Mouse (Mus musculus) CD8-positive naive resting alpha-beta T cell, adult 2 months (primary cell): Measurements from ENCODE around the gene Slc48a1.

Experiments used
- DNase-seq, 2 experiments: peaks; one replicate each; pipeline ENCODE4 v3.0.0; 2022; ENCODE audit warnings: low read depth in 2 of 2, low spot score in 2 of 2

The Slc48a1 gene

DNA sequence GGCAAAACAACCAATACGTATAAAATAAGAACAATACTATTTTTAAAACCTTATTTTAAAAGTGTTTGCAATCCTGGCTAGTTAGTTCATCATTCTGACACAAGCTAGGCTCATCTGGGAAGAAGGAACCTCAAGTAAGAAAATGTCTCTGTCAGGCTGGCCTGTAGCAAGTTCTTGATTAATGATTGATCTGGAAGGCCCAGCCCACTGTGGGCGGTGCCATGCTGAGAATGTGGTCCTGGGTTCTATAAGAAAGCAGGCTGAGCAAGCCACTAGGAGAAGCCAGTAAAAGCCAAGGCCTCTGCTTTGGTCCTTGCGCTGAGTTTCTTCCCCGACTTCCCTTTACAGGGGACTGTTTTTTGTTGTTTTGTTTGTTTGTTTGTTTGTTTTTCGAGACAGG lies 25.8 kb upstream of the Slc48a1 start:
- DNase-seq: no peak

DNA sequence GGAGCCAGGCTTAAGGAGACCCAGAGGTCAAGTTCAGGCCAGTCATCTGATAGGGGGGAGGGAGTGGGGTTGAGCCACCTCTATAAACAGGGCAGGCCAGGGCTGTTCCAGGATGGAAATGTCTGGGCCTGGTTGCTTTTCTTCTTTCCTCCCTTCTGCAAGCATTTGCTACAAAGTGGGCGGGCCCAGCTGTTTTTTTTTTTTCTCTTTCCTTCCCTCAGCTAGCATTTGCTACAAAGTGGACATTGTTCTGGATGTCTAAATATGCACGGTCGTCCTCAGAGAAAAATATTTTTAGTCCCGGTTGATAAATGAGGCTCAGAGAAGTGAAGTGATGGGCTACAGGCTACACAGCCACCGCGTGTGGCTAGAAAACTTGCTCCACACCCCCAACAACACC lies 23.8 kb upstream of the Slc48a1 start:
- no peak for DNase-seq

DNA sequence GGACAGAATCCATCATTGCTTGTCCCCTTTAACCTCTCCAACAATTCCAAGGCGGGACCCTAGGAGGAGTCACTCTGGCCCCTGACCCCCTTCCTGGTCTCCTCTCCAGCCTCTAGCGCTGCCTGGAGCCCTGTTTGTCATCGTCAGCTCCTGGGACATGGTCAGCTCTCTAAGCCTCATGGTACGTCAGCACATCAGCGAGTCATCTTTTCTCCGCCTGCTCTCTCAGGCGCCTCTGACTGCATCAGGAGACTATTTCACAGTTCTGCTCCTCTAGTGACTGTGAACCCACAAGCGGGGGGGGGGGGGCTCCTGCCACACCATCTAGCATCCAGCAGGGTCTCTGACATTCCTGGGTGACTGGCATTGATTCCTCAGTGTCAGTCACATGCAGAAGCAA lies 23.0 kb upstream of the Slc48a1 start:
- DNase-seq: no peak

DNA sequence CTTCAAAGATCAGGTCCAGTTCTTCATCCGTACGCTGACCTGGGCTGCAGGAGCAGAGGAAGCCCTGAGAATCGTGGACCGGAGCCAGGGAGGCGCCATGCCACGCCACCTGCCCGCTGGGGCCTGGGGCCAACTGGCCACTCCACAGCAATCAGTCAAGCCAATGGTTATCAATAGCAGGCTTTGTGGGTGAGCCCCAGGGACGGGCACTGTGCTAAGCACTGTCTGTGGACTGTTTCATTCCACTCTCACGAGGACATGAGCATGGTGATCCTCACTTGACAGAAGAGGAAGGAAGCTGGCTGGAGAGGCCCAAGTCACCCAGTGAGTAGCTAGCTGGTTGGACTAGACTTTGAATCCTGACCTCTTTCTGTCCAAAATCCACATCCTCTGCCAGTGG lies 18.3 kb upstream of the Slc48a1 start:
- no peak for DNase-seq

DNA sequence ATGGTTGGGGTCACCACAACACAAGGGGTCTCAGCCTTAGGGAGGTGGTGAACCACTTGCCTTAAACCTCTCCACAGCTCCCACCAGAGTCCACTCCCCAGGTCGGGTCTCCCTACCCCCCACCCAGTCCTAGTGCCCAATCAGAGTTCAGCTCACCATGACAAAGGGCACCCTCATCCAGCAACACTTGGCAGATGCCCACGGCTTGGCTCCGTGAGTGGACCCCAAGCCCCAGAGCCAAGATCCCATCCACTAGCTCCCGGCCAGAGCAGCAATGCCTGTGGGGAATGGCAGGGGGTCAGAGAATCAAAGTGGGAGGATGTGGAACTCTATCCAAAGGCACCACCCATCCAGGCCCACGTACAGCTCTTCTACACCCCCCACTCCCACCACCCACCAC lies 17.4 kb upstream of the Slc48a1 start:
- DNase-seq: no peak

DNA sequence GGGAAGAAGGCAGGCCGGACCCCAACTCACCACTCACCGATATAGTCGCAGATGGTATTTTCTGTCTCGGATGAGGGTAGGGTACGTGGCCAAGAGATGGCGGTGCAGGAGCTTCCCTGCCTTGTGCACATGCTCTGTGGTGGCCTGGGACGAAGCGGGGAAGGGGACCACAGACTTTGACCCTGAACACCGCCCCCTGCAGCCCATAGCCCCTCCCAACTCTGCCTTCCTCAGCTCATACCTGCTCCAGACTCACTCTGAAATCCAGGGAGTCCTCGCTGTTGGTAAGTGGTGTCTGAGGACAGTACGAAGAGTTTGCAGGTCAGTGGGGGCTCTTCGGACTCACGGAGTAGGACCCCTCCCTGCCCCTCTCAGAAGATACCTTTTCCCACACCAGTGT lies 16.9 kb upstream of the Slc48a1 start:
- DNase-seq: no peak

DNA sequence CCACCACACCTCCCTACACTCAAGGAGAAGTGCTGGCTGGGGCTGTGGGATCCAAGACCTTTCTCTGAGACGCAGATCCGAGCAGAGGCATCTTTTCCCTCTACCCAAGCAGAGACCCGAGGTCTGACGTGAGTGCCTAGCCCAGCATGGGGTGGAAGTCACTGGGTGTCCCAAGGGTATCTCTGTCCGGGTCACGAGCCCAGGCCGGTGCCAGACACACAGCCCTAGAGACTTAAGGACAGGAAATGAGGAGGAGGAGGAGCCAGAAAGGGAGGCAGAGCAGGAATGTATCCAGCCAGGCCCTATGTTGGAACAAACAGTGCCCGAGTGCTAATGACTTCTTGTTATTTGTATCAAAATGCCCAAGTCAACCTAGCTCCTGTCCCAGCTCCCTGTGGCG lies 15.6 kb upstream of the Slc48a1 start:
- no peak for DNase-seq

DNA sequence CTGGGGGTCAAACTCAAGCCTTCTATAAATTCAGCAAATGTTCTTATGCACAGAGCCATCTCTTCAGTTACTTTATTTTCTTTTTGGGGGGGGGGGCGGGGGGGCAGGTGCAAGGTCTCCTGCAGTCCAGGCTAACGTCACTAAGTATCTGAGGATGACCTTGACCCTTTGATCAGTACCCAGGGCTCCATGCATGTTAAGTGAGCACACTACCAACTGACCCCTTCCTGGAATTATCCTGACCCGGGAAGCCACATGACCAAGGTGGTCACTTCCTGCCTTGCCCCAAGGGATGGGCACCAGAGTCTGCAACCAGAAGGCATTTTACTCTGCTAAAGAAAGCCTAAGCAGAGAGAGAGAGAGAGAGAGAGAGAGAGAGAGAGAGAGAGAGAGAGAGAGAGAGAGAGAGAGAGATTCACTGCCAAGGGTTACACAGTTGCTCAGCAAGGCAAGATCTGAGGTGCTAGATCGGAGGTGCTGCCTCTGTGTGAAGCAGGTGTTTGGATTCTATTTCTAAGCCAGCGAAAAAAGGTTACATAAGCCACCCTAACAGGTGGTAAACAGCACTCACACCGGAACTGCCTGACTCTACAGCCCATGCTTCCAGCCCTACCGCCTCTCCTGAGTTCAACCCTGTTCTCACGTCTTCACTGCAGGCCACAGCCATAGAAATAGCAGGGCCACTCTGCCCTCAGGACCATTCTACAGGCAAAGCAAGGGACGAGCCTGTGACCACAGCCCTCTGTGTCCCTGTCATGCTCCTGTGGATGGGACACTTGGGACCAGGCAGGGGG lies 14.9 kb upstream of the Slc48a1 start:
- DNase-seq: no peak

DNA sequence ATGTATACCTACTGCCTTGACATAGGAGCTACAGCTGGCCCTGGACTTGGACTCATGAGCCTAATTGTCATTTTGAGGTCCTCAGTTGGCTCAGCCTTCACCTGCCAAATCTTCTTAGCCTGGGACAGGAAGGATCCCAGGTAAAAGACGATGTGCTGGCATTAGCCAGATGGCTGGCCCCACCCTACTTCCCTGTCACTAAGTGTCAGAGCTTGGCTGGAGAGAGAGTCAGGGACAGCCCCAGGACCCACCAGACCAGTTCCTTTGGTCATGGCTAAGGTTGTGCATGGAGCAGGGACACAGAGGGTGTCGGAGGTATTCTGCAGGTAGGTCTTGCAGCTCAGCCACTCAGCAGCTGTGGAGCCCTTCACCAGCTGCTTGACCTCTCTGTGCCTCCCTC lies 13.8 kb upstream of the Slc48a1 start:
- DNase-seq: no peak

DNA sequence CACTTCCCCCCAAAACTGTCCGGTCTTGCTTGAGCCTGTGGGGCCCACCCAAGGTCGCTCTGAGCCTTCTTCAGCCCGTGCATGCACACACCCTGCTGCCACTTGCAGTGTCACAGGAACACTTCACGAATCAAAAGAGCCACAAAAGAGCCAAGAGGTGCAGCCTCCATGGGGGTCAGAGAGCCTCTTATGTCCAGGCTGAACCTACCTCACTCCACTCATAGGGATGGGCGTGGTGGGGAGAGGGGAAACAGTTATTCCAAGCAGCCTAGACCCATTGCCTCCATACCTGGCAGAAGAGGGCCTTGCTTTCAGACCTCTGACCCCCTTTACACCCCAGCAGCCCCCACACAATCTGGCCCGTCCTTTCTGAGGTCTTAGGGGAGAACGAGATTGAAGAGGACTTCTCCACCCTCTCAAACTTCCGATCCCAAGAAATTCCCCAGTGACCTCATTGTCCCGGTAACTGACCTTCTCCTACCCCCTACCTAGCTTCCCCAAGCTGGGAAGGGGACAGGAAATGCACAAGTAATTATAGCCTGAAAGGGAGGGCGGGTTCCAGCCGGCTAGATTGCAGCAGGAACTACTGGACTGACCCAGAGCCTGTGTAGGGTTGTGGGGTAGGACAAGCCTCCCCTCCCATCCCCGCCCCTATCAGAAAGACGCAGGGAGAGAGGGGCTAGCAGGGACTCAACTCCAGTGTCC lies 13.1 kb upstream of the Slc48a1 start:
- no peak for DNase-seq

DNA sequence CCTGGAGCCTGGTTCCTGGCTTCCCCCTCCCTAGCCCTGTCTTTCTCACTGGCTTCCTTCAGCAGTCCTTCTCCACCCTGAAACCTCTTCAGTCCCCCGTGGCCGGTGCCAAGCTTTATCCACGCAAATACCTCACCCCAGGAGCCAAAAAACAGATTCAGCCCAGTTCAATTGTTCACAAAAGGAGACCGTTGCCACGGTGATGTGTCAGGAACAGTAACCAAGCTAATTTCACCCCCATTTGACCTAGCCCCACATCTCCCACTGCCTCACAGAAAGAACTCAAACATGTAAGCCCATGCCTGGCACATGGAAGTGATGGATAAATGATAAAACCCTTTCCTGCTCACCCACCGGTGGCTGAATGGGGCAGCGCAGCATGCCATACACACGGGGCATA lies 12.1 kb upstream of the Slc48a1 start:
- DNase-seq: no peak

DNA sequence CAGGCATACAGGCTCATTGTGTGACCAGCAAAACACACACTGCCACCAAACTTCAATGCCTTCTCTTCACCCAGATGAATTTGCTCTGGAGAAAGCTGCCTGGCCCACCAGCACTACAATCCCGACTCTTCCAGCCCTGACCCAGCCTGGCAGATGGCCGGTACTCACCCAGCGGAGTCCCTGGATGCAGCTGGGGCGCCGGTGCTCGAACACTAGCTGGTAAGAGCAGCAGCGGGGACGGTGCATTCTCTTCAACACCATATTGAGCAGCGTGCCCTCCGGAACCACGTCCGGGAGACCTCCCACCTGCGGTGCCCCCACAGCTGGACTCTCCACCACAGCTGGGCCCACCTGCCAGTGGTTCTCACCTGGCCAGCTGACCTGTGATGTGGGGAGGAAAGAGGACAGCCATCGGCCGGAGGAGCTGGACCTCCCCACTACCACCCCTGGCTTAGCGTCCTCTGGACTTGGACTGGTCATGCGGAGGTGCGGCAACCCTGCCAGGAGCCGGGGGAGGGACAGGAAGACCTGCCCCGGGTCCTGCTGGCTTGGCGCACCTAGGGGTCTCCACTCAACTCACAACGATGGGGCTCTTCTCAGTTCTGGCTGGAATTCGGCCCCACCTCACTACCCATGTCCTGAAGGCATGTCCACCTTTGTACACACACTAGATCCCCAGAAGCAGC lies 11.6 kb upstream of the Slc48a1 start:
- no peak for DNase-seq

DNA sequence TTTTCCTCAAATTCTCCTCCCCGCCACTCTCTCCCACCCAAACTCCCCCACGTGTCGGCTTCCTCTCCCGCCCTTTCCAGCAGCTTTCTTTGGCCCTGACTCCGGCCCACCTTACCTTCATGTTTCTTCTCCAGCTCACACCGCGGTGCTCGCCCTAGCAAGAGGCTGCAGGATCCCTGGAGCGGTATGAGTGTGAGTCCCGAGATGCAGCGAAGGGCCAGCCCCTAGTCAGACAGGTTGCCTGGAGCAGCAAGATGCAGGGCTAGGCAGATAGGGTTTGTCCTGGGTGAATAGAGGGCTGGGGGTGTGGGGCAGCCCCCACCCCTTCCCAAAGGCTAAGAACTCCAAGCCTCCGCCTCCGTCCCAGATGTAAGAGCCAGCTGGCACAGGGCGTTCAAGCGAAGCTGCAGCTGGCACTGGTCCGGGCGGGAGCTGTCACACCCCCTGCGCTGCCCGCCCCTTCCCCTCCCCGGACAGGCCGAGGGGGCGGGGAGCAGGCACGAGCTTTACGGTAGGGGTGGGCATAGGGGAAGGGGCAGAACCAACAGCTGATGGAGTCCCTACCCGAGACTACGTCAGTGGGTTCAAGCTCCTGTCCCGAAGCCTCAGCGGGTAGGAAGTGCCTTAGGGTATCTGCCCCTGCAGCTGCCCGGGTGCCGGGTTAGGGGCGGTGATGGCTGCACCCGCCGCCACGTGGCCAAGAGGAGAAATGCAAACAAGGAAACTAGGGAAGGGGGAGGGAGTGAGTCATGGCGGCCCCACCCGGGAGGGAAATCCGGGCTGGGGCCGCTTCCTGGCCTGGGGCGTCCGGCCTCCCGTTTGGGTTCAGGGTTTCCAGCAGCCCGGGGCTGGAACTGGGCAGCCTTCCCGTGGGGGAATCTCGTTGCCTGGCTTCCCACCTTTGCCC lies 10.8 kb upstream of the Slc48a1 start, which contains the start of gene Rapgef3:
TSS of gene Rapgef3 (minus strand) at position 693 of the 907 bp plus-strand sequence.
- DNase-seq: peak; percentile 63 to 71

DNA sequence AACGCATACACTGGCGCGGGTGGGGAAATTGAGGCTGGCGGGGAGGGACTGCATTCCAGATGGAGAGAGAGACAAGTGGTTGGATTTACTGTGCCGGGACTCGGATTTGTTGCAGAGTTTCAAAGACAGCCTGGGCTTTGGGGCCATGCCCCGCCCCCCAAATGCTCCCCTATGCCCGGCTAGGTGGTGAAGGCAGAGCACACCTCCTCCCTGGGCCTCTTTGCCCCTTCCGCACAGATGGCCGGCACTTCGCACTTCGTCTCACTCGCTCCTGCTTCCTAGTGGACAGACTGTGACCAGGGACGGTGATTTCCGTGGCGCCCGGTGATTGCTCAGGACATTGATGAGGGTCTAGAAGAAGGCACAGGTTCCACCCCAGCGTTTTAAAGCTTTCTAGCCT lies 10.1 kb upstream of the Slc48a1 start:
- DNase-seq: no peak

DNA sequence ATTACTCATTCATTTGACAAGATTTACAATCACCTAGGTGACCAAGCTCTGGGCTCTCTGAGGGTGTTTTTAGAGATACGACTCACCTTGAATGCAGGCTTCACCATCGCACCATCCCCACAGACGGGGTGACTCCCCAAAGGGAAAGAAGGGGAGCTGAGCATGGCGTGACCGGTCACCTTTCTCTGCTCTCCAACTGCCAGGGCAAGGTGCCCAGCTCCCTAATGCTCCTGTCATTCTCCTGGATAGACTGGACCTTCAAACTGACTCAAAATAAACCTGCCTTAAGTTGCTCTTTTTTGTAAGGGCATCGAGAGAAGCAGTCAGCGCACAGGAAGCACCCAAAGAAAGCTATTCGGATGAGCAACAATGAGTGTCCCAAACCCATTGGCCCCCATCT lies 8.0 kb upstream of the Slc48a1 start:
- no peak for DNase-seq

DNA sequence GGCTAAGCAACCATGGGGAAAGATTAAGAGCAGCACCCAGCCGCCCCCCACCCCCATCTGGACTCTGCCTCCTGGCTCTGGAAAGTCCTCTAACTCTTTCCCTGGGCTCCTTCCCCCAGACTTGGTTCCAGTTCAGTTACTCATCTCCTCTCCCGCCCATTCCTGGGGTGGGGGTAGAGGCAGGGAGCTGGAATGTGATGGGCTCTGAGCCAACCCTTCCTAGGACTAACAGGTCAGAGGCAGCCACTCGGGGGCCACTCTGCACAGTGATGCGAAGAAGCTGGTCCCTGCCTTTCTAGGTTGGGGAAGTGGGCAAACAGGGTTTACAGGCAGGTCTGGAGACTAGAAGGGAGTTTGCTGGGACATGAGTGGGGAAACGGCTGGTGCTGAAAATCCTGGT lies 5.2 kb upstream of the Slc48a1 start:
- no peak for DNase-seq

DNA sequence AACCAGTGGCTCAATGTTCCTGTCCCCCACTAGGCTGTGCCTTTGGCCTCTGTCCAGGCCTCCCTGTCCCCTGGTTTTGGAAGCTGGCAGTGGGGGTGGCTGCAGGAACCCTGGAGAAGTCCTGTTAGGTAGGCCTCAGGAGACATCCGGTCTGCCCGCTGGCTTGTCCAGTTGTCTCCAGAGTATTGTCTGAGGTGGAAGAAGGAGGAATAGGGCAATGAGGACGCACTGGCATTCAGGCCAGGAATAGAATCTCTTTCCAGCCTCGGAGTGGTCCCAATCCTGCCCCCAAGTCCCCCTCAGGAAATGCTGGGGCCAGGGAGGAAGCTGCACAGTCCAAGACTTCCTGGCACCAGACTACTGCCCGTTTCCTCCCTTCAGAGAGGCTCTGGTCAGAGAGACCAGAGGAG lies 4.4 kb upstream of the Slc48a1 start:
- DNase-seq: no peak

DNA sequence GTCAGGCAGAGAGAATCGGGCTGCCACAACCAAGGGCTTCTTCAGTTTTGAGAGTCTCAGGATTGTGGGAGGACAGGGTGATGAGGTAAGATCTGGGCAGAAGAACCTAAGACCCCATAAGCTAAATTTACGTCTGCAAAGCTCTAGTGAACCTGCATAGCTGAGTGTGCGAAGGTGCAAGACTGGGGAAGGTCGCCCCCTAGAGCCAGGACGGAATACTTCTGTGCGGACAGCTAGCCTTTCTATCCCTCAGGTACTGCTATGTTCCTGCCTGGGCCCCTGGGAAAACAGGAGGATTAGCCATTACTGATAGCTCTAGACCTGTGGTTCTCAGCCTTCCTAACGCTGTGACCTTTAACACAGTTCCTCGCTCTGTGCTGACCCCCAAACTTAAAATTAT lies 1.8 kb upstream of the Slc48a1 start:
- DNase-seq: peak; percentile 57 to 71

DNA sequence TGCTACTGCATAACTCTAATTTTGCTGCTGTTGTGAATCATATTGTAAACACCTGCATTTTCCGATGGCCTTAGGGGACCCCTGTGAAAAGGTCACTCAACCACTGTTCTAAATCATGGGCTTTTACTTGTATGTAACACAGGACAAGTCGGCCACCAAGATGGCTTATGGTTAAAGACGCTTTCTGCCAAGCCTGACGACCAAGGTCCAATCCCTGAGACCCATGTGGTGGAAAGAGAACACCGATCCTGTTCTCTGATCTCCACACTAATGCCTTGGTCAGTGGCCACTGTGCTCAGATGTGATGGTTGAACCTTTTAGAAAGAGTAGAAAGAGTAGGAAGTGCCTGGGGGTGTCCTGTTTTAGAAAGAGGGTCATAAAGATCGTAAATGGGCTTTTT lies 1.4 kb upstream of the Slc48a1 start:
- no peak for DNase-seq

DNA sequence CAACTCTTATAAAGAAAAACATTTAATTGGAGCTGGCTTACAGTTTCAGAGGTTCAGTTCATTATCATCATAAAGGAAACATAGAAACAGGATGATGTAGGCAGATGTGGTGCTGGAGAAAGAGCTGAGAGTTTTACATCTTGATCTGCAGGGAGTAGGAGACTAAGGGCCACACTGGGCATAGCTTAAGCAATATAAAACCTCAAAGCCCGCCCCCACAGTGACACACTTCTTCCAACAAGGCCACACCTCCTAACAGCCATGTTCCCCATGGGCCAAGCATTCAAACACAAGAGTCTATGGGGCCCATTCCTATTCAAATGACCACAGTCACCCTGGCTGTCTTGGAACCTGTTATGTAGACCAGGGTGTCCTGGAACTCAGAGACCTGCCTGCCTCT lies 1.3 kb downstream of the Slc48a1 start:
- no peak for DNase-seq

DNA sequence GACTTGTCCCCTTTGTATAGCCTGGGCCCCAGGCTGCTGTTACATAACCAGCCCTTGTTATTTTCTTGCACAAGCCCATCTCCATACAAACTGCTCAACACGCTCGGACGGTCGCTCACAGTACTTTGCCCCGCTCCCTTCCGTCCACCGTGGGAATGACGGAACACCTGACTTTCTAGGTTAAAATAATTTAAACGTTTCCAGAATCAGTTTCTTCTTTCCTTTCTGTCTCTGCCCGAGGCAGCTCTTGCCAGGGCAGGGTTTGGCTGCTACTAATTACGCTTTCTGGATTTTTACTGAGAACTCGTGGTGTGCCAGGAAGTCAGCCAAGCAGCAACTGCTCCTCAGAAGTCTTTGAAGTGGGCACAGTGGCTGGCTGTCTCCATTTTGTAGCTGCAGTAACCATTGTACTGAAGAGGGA lies 2.3 kb downstream of the Slc48a1 start:
- peak; percentile 50 to 67 for DNase-seq
